Mouse (Mus musculus) kidney, adult 2 months (tissue): ENCODE data around the gene Tiam1. TPM values are rescaled to one million over a fixed set of nuclear protein-coding genes. Genes with fewer than 3 reads are reported as not detected.

ENCODE experiments used
- DNase-seq: peaks from one replicate; pipeline ENCODE4 v3.0.0; 2021
- H3K27ac ChIP-seq: fragments of 200-500 bp; 2 replicates; pipeline ENCODE4 v1.5.1; 2012; ENCODE audit warnings: low read depth, low read length, control low read depth, inconsistent platforms; ENCODE audit not compliant: insufficient read depth
- H3K27me3 ChIP-seq: fragments of 200-500 bp; replicated peaks from 2 replicates; pipeline ENCODE4 v1.6.1; 2012; ENCODE audit warnings: mild to moderate bottlenecking, moderate library complexity, low read length, inconsistent platforms; ENCODE audit not compliant: control insufficient read depth, insufficient read depth
- H3K36me3 ChIP-seq: fragments of 200-500 bp; 2 replicates; pipeline ENCODE4 v1.6.1; 2012; ENCODE audit warnings: mild to moderate bottlenecking, moderate library complexity, low read length, inconsistent platforms; ENCODE audit not compliant: control insufficient read depth, insufficient read depth
- H3K4me1 ChIP-seq: fragments of 200-500 bp; 2 replicates; pipeline ENCODE4 v1.6.1; 2011; ENCODE audit warnings: low read length; ENCODE audit not compliant: control insufficient read depth, insufficient read depth
- H3K4me3 ChIP-seq: fragments of 200-500 bp; 2 replicates; pipeline ENCODE4 v1.5.1; 2011; ENCODE audit warnings: mild to moderate bottlenecking, low read depth, low read length, control low read depth; ENCODE audit not compliant: insufficient read depth
- CTCF ChIP-seq: fragments of 200-500 bp; conservative IDR thresholded peaks from 2 replicates; pipeline ENCODE4 v1.5.1; 2011; ENCODE audit warnings: low read depth, mild to moderate bottlenecking, control low read depth, low read length, moderate library complexity, mixed read lengths; ENCODE audit not compliant: insufficient read depth, insufficient read length
- POLR2A ChIP-seq: fragments of 200-500 bp; IDR thresholded peaks from one replicate; pipeline ENCODE4 v1.6.1; 2011; ENCODE audit warnings: low read depth, low read length, control low read depth
- WGBS: fragments of 180-500 bp; shearing (Covaris S2); methylation state at CpG from one replicate; pipeline ENCODE4 v1.1.7; 2018; 5-methylcytosine and 5-hydroxymethylcytosine counted together
- polyA plus RNA-seq: library from polyadenylated mRNA; depleted of rRNA; stranded (reverse); fragments of >200 nt; gene quantifications from 2 replicates; pipeline ENCODE4 v1.2.3, GENCODE M21; 2012

Gene Tiam1
- polyA plus RNA-seq, 1 experiment, result 4.0 TPM

DNA sequence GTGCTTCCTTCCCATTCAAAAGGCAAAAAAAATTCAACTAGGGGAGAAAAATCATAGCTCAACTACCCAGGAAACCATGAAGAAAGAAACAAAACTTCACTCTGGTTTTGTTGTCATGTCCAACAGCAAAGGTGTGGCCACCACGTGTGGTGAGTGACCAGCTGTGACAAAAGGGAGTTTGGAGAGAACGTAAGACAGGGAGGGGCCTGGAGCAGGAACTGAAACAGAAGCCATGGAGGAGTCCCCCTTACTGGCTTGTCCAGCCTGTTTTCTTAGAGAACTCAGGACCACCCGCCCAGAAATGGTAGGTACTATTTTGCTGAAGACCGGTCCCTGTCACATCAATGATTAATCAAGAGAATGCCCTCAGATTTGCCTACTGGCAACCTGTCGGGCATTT is 342.1 kb downstream of the Tiam1 start:
- Histone ChIP-seq H3K36me3 (no peaks in the 10 kb centered on the region), H3K4me3 (no peak overlapping the region), H3K27me3 (no peaks in the 10 kb centered on the region), H3K27ac (no peak overlapping the region), H3K4me1 (no peaks in the 10 kb centered on the region)
- no peak for DNase-seq
- TF ChIP-seq POLR2A, result no peak
- no peak for TF ChIP-seq CTCF
- WGBS, result 67% methylated on average over 5 of the region's 5 CpGs

DNA sequence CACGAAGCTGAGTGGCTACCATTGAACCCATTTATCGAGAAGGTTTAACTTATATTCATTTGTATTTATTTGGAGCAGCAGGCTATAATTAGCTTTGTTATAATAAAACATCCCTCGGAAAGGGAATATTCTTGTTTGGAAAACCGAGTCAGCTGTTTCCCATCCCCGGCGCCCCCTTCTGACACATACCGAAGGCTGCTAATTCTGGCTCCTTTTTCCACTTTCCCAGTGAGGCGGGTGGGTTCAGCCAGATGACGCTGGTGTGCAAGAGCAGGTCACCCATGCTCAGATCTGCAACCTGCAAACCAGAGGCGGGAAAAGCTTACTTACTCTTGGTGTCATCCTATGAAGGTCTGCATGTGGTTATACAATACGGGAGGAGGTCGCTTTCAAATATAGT is 343.8 kb downstream of the Tiam1 start:
- no peaks in the 10 kb centered on the region for H3K4me1 ChIP-seq
- TF ChIP-seq CTCF, result no peak
- no peak for TF ChIP-seq POLR2A
- no peak for DNase-seq
- no peaks in the 10 kb centered on the region for H3K27me3 ChIP-seq
- WGBS, result 82% methylated on average over 12 of the region's 12 CpGs
- no peak overlapping the region for H3K4me3 ChIP-seq
- H3K36me3 ChIP-seq, result no peaks in the 10 kb centered on the region
- no peak overlapping the region for H3K27ac ChIP-seq

DNA sequence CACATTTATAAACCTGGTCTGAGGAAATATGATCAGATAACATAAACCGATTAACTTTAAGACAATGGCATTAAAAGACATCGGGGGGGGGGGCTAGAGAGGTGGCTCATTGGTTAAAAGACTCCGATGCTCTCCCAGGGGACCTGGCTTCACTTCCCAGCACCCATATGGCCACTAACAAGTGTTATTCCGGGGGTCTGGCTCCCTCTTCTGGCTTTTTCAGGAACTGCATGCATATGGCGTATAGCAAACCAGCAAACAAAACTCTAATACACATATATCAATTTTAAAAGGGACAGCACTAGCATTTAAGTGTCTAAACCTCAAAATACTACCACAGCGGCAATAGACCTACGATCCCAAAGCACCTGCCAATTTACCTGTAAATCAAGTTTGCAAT is 347.0 kb downstream of the Tiam1 start:
- WGBS, result 91% methylated on average over 7 of the region's 7 CpGs

DNA sequence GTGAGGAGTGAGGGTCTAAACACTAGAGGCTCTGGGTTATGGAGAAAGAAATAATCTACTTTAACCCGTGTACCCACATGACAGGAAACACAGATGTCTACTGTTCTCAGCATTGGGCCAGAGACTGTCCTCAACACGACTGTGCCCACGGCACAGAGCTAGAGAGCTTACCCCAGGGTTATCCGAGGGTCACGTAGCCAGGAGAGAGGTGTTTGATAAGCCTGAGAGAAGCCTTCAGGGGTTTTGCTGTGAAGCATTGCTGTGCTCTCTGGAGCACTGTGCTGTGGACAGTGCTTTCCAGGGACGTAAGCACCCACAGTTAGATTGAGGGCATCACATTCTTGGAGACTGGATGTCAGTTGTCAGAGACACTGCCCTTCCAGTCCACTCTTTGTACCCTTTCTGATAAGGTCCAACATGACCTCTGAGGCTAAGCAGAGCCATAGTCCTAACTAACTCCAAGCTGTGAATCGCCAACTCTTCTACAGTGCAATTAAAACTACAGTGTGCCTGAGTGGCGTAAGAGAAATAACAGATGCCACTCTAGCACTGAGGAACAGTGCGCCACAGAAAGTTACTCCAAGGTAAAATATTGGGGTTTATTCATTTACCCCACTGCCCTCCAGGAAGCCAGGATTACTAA is 353.7 kb downstream of the Tiam1 start:
- H3K27me3 ChIP-seq, result no peaks in the 10 kb centered on the region
- H3K4me1 ChIP-seq, result no peaks in the 10 kb centered on the region
- 93% methylated on average over 9 of the region's 9 CpGs for WGBS
- TF ChIP-seq CTCF (no peak), POLR2A (no peak)
- no peak for DNase-seq
- no peak overlapping the region for H3K4me3 ChIP-seq
- H3K36me3 ChIP-seq, result no peaks in the 10 kb centered on the region
- no peak overlapping the region for H3K27ac ChIP-seq

More for the DNA sequence above, 347.0 kb downstream of the Tiam1 start:
- no peak for TF ChIP-seq POLR2A
- TF ChIP-seq CTCF, result no peak
- Histone ChIP-seq H3K4me1 (no peaks in the 10 kb centered on the region), H3K27me3 (no peaks in the 10 kb centered on the region), H3K4me3 (no peak overlapping the region), H3K27ac (no peak overlapping the region), H3K36me3 (no peaks in the 10 kb centered on the region)
- no peak for DNase-seq

DNA sequence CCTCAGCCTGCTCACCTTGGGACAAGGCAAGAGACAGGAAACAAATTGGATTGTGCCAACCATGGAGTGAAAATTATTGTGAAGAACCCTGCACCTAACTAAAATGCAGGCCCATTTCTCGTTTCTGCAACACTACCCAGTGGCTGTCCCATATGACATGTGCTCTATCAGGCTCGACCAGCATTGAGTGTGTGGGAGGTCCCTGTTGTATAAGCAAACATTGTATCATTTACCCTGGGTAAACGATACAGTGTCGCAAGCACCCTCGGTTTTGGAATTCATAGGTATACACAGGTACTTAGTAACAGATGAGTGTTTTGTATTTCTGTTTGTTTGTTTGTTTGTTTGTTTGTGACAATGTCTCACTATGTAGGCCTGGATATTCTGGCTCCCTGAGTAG is 357.8 kb downstream of the Tiam1 start:
- Histone ChIP-seq H3K4me1 (no peaks in the 10 kb centered on the region), H3K27ac (no peak overlapping the region), H3K4me3 (no peak overlapping the region), H3K27me3 (no peaks in the 10 kb centered on the region), H3K36me3 (no peaks in the 10 kb centered on the region)
- TF ChIP-seq CTCF (no peak), POLR2A (no peak)
- WGBS, result 51% methylated on average over 5 of the region's 5 CpGs
- no peak for DNase-seq

DNA sequence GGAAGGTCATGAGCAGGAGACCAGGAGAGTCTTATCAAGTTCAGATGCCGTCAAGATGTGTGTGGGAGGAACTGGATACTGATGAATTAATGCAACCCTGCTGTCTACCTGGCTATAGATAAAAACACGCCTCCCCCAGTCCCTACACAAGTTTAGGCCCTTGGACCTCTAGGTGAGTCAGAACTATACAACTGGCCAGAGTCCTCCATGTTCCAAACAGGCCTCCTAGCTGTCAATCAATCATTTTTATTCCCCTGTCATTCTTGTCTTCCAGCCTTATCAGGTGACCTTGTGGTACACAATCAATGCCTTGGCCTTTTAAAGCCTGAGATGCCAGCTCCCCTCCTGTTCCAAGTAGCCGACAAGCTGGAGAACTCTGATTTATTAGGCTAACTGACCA is 363.9 kb downstream of the Tiam1 start:
- Histone ChIP-seq H3K36me3 (no peaks in the 10 kb centered on the region), H3K4me1 (no peaks in the 10 kb centered on the region), H3K4me3 (no peak overlapping the region), H3K27ac (no peak overlapping the region), H3K27me3 (no peaks in the 10 kb centered on the region)
- DNase-seq, result no peak
- TF ChIP-seq CTCF, result no peak
- no peak for TF ChIP-seq POLR2A
- WGBS, result 70% methylated on average over 3 of the region's 3 CpGs

DNA sequence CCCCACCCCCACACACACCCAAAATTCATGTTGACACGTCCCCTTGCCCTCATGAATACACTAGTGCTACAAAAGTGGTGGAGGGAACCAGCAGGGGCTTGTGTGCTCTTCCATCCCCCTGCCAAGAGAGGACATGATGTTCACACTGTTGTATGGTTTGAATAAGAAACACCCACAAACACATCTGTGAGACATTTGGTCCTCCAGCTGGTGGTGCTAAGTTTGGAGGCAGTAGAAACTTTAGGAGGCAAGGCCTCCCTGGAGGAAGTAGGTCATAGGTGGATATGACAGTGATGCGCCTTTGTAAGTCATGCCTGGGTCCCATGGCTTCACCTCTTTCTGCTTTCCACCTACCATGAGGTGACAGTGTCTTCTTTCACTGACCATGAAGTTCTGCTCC is 366.1 kb downstream of the Tiam1 start:
- no peaks in the 10 kb centered on the region for H3K4me1 ChIP-seq
- DNase-seq, result no peak
- TF ChIP-seq CTCF (no peak), POLR2A (no peak)
- H3K4me3 ChIP-seq, result no peak overlapping the region
- no peaks in the 10 kb centered on the region for H3K27me3 ChIP-seq
- 91% methylated on average over 2 of the region's 2 CpGs for WGBS
- H3K36me3 ChIP-seq, result no peaks in the 10 kb centered on the region
- no peak overlapping the region for H3K27ac ChIP-seq
